Mouse (Mus musculus) embryo, embryonic 10.5 days (tissue): ENCODE measurements around the gene Cox4i2.

ENCODE experiments used
- DNase-seq: peaks from one replicate; pipeline ENCODE4 v3.0.0-alpha.2; 2015; ENCODE audit warnings: low spot score

The Cox4i2 gene

DNA sequence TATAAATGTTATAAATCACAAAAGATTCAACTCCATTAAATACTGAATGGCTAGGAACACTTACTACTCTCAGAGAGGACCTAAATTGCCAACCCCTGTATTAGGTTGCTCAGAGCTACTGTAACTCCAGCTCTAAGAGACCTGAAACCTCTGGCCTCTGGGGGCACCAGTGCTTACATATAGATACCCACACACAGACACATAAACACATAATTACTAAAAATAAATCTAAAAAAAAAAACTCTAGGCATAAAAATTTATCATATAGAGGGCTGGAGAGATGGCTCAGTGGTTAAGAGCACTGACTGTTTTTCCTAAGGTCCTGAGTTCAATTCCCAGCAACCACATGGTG, 46.8 kb downstream of the Cox4i2 start:
- DNase-seq: no peak

DNA sequence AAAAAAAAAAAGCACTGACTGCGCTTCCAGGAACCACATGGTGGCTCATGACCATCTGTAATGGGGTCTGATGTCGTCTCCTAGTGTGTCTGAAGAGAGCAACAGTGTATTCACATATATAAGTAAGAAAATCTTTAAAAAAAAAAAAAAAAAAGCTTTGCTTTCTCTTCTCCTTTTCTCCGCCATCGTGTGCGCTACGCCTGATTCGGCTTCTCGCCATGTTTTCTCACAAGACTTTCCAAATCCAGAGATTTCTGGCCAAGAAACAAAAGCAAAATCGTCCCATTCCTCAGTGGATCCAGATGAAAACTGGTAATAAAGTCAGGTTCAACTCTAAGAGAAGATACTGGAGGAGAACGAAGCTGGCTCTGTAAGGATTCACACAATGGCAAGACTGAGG, 48.3 kb downstream of the Cox4i2 start:
- DNase-seq: no peak

DNA sequence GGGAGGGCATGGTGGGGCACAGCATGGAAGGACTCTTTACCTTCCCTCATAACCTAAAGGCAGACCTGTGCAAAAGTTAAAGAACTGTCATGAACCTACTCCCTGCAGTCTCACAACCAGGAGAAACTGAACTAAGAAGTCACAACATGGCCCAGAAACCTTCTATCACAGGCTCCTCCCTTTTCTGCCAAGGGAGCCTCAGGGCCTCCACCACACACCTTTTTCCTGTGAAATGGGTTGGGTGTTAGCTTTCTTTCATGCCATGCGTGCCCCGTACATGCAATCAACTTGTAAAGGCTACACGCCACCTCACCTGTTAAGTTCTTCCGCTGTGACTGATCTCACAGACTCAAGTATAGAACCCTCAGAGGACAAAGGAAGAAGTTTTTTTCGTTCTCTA, 49.1 kb downstream of the Cox4i2 start:
- no peak for DNase-seq

DNA sequence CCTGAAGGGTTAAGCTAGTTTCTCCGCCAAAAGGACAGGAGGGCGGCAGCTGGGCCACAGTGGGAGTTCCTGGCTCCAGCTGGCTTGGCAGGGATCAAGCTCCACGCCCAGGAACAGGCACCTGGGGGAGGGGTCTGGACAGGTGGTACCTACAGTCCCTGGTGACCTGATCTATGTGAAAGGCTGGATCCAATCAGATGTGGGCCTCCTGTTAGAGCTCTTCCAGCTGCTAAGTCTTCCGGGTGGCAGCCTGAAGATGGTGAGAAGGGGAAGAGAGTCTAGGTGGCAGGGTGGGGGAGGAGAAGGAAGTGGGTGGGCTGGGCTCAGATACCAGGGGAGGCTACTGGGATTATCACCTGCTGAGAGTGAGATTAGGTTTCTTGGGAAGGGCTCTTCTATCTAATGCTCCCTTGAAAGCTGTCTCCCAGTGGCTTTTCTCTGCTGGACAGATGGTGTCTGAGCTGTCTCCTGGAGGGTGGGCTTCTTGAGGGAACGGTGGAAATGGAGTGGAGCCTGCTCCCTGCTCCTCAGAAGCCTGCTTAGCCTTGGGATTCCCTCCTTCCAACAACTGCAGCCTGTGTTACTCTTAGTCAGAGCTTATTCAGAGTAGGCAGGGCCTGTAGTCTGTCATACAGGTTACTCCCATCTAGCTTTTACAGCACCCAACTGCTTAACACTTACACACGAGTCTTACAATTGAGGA, 50.6 kb downstream of the Cox4i2 start:
- peak; percentile 38 for DNase-seq

DNA sequence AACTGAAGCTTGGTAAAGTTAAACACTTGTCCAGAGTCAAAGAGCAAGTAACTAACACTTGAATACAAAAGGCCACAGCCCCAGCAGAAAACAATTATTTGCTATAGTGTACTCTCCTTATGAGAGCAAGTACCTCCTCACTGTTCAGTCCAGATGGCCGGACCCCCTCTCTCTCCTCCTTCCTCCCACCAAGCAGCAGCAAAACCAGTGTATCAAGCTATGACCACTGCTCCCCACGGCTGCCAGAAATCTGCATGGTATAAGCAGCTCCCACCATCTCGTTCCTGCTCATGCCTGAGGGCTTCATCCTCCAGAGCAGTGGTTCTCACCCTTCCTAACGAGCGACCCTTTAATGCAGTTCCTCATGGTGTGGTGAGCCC, 51.1 kb downstream of the Cox4i2 start:
- DNase-seq: no peak

DNA sequence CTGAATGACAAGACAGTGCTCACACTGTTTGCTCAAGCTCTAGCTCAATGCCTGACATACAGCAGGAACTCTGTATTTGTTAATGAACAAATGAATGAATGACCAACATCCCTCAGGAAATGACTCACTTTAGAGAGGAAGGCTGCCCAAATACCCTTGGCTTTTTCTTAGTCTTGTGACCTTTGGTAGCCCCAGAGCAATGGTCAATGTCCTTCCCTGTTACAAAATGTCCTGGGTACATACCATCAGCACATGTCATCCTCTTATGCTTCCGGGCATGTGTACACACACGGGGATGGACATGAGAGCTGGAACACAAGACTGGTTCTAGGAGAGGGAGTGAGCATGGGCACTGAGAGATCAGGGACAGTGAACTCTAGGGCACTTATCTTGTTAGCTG, 52.1 kb downstream of the Cox4i2 start:
- DNase-seq: no peak

DNA sequence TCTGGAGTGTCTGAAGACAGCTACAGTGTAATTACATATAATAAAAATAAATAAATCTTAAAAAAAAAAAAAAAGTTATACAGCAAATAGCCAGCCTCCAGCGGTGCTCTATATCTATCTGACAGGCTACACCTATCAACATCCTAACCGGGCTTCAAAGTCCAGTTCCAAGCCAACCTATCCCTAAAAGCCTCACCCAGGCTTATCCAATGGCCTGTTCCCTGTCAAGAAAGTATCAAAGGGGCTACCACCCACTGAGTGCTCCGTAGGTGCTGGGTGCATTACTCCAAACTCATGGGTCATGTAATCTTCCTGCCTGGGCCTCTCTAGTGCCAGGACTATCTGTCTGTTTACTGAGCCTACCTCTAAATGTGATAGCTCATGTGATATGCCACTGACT, 54.2 kb downstream of the Cox4i2 start:
- no peak for DNase-seq

DNA sequence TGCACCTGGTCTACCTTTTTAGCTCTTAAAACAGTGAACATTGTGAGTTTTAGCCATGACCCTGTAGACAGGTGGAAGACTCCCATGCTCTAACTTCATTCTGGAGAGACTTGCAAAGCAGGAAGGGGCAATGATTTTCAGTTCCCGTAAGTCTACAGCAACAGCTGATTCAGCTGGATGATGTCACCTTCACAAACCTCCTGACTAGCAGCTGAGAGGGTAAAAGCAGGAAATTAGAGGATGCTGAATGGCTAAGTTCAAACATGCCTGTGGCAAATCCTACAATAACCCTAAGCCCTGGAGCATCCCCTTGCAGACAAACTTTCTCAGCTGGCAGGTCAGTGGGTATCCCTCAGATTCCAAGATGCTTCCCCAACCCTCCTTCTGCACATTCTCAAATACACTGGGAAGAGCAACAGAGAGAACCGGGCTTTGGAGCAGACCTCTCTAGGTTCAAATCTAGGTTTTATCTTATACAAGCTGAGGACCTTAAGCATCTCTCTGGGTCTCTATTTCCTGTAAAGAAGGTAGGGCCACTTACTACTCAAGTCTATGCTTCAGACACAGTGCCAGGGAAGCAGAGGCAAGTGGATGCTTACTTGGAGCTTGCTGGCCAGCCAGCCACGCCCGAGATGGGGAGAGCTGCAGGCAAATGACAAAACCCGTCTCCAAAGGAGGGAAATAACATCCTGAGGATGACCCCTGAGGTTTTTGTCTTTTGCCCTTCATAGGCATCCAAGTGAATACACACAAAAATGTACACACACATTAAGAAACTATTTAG, 56.4 kb downstream of the Cox4i2 start:
- DNase-seq: no peak

DNA sequence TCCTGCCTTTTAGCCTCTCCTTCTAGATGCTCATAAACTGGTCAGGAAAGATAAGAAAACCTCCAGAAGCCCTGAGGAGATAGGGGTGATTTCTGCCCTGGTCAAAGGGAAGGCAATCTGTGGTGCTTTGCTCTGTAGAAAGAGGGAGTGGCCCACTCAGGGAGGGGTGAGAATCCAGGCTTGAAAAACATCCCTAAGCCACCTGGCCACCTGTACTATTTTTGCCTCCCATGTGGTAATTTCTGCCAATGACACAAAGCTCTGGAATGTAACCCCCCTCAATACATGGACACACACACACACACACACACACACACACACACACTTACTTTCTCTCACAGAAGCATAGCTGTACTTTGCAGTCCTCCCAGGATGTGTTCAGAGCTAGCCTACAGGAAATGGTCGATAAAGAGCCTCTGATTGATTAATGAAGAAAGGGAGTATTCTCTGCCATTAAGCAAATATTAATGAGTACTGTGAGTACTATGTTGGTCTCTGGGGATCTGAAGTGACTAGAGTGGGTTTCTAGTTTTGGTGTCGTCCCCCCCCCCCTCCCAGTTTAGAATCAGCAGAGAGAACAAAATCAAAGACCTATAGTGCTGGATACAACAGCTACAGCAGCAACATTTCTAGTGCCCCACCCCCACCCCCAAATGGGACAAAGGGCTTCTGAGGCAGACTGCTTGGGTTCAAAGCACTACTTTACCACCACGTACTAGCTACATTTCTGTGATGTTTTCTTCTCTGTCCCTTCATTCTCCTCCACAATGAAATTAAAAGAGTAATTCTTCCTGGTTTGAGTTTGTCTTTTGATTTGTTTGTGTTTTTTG, 57.6 kb downstream of the Cox4i2 start:
- DNase-seq: no peak

DNA sequence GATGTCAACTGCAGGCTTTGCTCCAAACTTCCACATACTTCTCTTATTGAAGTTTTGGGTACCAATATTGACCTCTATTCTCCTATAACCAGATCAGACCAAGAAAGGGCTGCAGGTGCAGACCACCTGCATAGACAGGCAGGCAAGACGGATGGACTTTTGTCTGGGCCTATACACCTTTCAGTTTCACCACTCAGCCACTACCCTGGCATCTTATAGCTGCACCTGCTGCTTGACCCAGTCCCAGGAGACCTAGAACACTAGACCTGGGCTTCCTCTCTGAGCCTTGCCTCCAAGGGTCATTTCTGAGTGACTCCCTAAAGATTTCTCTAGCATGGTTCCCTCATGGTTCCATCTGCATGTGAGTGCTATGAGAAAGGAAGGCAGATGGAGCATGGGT, 59.3 kb downstream of the Cox4i2 start:
- no peak for DNase-seq

DNA sequence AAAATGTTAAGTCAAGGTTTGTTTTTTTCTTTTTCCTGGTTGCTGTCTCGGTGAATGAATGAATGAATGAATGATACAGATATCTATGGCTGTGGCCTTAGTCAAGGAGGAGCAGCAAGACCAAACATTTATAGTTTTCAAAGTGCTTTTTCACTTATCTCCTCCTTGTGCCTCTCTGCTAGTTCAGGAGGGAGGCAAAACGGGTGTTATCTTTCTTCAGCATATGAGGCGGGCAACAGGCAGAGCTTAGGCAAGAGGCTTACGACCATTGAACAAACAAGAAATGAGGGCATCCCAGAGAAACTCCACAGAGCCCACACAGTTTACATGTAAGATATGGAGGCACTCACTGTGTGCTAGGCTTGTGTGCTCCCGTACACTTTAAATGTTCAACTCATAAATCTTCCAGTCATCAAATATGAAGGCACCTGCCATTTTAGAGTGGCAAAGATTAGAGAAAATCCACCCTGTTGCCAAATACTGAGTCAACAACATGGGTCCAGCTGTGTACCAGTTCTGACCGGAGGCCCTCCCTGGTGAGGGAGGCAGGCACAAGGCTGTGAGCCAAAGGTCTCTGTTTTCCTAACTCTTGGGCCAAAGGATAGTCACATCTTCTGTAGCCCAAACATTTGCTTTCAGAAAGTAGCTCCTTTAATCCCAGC, 60.4 kb downstream of the Cox4i2 start:
- DNase-seq: no peak
